Mouse (Mus musculus): ENCODE measurements around the gene Stxbp1.

DNA sequence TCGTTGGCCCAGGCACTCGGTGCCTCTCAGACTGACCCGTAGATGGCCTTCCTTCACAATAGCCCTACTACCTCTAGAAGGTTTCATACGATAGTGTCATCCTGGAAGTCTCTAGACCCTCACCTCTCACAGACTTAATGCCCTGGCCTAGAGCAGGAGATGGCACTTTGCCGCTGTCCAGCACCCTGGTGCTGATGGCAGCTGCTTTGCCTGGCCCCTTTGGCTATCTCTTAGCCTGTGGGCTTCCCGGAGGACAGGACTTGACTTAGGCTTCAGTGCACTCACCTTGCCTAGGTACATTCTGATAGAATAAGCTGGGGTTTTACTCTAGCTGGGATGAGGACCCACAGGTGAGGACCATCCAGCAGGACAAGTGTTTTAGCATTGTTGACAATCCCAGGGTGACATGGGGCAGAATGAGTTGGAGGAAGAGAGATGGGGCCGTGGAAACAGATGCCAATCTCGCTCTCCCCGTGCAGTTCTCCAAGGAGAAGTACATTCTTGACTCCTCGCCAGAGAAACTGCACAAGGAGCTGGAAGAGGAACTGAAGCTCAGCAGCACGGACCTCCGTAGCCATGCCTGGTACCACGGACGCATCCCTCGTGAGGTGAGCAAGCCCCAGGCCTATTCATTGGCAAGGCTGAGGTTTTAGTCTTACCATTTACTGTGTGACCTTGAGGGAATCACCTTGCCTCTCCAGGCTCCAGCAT lies 102.6 kb downstream of the Stxbp1 start:
- TF ChIP-seq CTCF (IDR thresholded peaks at IDR 0.05; ENCODE audit: low read depth, low read length) (no peak), TAL1 (conservative IDR thresholded peaks at IDR 0.05; ENCODE audit: low read depth, low read length) (no peak)

Data from G1E (cell line).